Mouse (Mus musculus) brain, embryonic 14.5 days (tissue): ENCODE results near the gene Rapgef1.

Source experiments
- CTCF ChIP-seq: fragments of 200-500 bp; IDR thresholded peaks from 2 replicates; pipeline ENCODE4 v1.5.1; 2012; ENCODE audit warnings: inconsistent platforms, mild to moderate bottlenecking, moderate library complexity, borderline replicate concordance; ENCODE audit not compliant: insufficient read depth, insufficient read length; ENCODE audit errors: extremely low read depth
- POLR2A ChIP-seq: fragments of 200-500 bp; IDR thresholded peaks from 2 replicates; pipeline ENCODE4 v1.6.1; 2012; ENCODE audit warnings: mild to moderate bottlenecking, inconsistent platforms, borderline replicate concordance; ENCODE audit not compliant: poor library complexity, insufficient read depth, insufficient read length, severe bottlenecking; ENCODE audit errors: extremely low read depth

DNA sequence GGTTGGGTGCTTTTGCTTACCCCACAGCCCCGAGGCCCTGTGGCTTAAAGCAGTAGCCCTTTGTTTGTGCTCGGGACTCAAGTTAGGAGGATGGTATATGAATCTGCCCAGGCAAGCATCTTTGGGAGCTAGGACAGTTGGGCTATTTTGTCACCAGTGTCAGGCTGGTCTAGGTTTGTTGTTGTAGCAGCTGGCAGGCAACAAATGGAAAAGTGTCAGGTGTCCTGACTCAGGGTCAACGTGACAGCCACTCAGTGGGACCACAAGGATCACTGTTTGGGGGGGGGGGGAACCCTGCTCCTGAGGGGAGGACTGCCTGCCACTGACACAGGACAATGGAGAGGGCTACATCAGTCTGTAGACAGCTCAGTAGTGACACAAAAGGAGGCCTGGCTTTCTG, 91.5 kb downstream of the Rapgef1 start:
- TF ChIP-seq POLR2A: no peak
- no peak for TF ChIP-seq CTCF
